9 mouse cellular contexts compared by ENCODE assay signal in the genomic region with DNA sequence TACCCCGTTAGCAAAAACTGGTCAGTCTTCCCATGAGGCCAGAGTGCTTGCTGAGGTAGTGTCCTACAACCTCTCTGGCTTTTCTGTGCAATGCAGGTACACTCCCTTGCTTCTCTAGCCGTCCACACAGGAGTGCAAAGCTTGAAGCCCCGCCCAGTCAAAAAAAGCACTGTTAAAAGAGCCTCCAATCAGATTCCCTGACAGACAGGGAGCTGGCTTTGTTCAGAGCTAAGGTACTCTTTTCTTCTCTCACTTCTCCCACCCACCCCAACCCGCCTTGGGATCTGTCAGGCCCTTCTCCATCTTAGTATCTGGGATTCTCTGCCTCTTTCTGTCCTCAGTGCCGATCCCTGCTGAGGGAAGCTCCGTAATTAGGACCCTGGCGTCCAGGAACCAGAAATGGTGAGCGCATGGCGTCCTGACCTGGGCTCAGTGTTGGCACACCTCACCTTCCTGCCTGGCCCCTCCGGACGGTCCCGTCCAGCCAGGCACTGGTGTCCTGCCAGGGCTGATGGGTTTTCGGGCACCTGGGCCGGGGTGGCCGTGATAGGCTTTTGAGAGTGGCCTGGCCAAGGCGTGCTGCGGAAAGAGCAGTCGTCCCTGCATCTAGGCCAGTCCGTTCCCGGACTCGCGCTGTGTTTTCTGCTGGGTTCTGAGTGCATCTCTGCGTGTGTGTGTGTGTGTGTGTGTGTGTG. TPM values are rescaled to one million over a fixed set of nuclear protein-coding genes. Genes with fewer than 3 reads are reported as not detected.
DNase-seq lines count a peak whose midpoint lies in the region; ATAC-seq and TF ChIP-seq lines count a peak whose summit lies in the region.
"Had no signal": no experiment of that assay in that cellular context is flagged by ENCODE, and none has a peak within 500 bp of the region (broad histone marks: within the 10 kb centered on the region; RNA-seq: fewer than 3 reads in every experiment).

No protein-coding gene starts in this region.

- H3K36me3 ChIP-seq in forebrain, postnatal 0 days (ENCODE audit: insufficient read depth): no peaks in the 10 kb centered on the region
- no peaks in the 10 kb centered on the region for H3K36me3 ChIP-seq in limb, embryonic 12.5 days
- H3K36me3 ChIP-seq in midbrain, embryonic 16.5 days (ENCODE audit: control insufficient read depth, insufficient read depth, low read length): no peaks in the 10 kb centered on the region

- DNase-seq in layer of hippocampus, adult 2 months (ENCODE audit: low spot score in 2 of 2): no peak
- no peak for DNase-seq in layer of hippocampus, adult 9-10 months (ENCODE audit: low spot score)
- DNase-seq in cerebellum, adult 8-10 months: peak; percentile 51
- peak; percentile 79 for DNase-seq in forebrain, postnatal 0 days
- no peak for DNase-seq in spleen, adult 18-20 months
- DNase-seq in urinary bladder, adult 2 months (ENCODE audit: low spot score): no peak

- peak overlapping the region; percentile 97 for H3K9ac ChIP-seq in forebrain, postnatal 0 days
- peak overlapping the region; percentile 77 for H3K9ac ChIP-seq in limb, embryonic 12.5 days (replicated peaks)
- H3K9ac ChIP-seq in midbrain, embryonic 16.5 days (ENCODE audit: low read depth, low read length): peak overlapping the region; percentile 90

- TF ChIP-seq CTCF in layer of hippocampus, adult 2 months (conservative IDR thresholded peaks at IDR 0.05): no peak
- TF ChIP-seq CTCF in forebrain, postnatal 0 days (IDR thresholded peaks at IDR 0.05; ENCODE audit: low read depth): no peak

- H3K4me3 ChIP-seq in layer of hippocampus, adult 2 months: peak overlapping the region; percentile 59
- H3K4me3 ChIP-seq in forebrain, postnatal 0 days (ENCODE audit: low read depth, low read length): peak overlapping the region; percentile 51
- peak overlapping the region; percentile 57 for H3K4me3 ChIP-seq in limb, embryonic 12.5 days (replicated peaks)
- peak overlapping the region; percentile 63 for H3K4me3 ChIP-seq in midbrain, embryonic 16.5 days (ENCODE audit: low read depth, low read length)

- H3K4me1 ChIP-seq in forebrain, postnatal 0 days (ENCODE audit: insufficient read depth): no peaks in the 10 kb centered on the region; the same call in 1 of the 2 replicates
- H3K4me1 ChIP-seq in limb, embryonic 12.5 days (replicated peaks): no peaks in the 10 kb centered on the region
- no peaks in the 10 kb centered on the region for H3K4me1 ChIP-seq in midbrain, embryonic 16.5 days (ENCODE audit: control insufficient read depth, insufficient read depth, low read length)

- H3K27ac ChIP-seq in layer of hippocampus, adult 2 months: peak overlapping the region; percentile 4; the same call in 1 of the 2 replicates
- H3K27ac ChIP-seq in forebrain, postnatal 0 days (ENCODE audit: low read depth, low read length): peak overlapping the region; percentile 80
- H3K27ac ChIP-seq in limb, embryonic 12.5 days: no peak overlapping the region
- peak overlapping the region; percentile 86 for H3K27ac ChIP-seq in midbrain, embryonic 16.5 days (ENCODE audit: low read length)

- no peaks in the 10 kb centered on the region for H3K27me3 ChIP-seq in forebrain, postnatal 0 days (ENCODE audit: insufficient read depth, low read length)
- H3K27me3 ChIP-seq in limb, embryonic 12.5 days: no peaks in the 10 kb centered on the region
- no peaks in the 10 kb centered on the region for H3K27me3 ChIP-seq in midbrain, embryonic 16.5 days (ENCODE audit: control insufficient read depth, insufficient read depth, low read depth, low read length)
- H3K27me3 ChIP-seq: Patski had no signal

- peak overlapping the region; percentile 71 for H3K4me2 ChIP-seq in forebrain, postnatal 0 days (ENCODE audit: low read depth)
- peak overlapping the region; percentile 64 for H3K4me2 ChIP-seq in limb, embryonic 12.5 days
- peak overlapping the region; percentile 63 for H3K4me2 ChIP-seq in midbrain, embryonic 16.5 days (ENCODE audit: low read length)

- ATAC-seq in forebrain, postnatal 0 days: peak; percentile 93
- peak; percentile 74; the same call in 1 of the 2 replicates for ATAC-seq in limb, embryonic 12.5 days (ENCODE audit: insufficient number of reproducible peaks, insufficient read depth, low FRiP score, low TSS enrichment, low read depth)
- ATAC-seq in midbrain, embryonic 16.5 days: peak; percentile 91
- ATAC-seq: Patski had no signal

- 9% methylated on average over 23 of the region's 23 CpGs for WGBS in forebrain, postnatal 0 days
- WGBS in limb, embryonic 12.5 days: 15% methylated on average over 23 of the region's 23 CpGs
- 12% methylated on average over 23 of the region's 23 CpGs for WGBS in midbrain, embryonic 16.5 days

- H3K9me3 ChIP-seq in forebrain, postnatal 0 days (ENCODE audit: low read length): no peaks in the 10 kb centered on the region
- no peaks in the 10 kb centered on the region for H3K9me3 ChIP-seq in limb, embryonic 12.5 days
- H3K9me3 ChIP-seq in midbrain, embryonic 16.5 days (replicated peaks; ENCODE audit: control insufficient read depth, low read length, poor library complexity, severe bottlenecking): no peaks in the 10 kb centered on the region

RNA-seq across cellular contexts. Expression of gene Zfp619, which starts 30.3 kb away (rescaled TPM):
- total RNA-seq in layer of hippocampus, adult 2 months (2021): 1 to 10 TPM; 4.2 to 4.4 TPM
- total RNA-seq in forebrain, postnatal 0 days (2014; rRNA removed): 4.8 and 6.6 TPM in 2 replicates
- polyA plus RNA-seq in forebrain, postnatal 0 days (2015; fragmentation: Nextera tagmentation; extraction: Ambion mirVana): 1.0 and 1.2 TPM in 2 replicates
- 2.6 and 3.0 TPM in 2 replicates for polyA plus RNA-seq in limb, embryonic 12.5 days (2016; fragmentation: Nextera tagmentation; extraction: Ambion mirVana)
- polyA plus RNA-seq in midbrain, embryonic 16.5 days (2015; fragmentation: Nextera tagmentation; extraction: Ambion mirVana): 3.7 and 4.1 TPM in 2 replicates
- polyA plus RNA-seq in urinary bladder, adult 2 months (2012; rRNA removed): 1.5 and 1.6 TPM in 2 replicates

Comparison
In these comparisons a context has a peak if more than half of its experiments do, and no peak if none do; other contexts are left out.
1. DNase-seq: peak in cerebellum, adult 8-10 months (single experiment) and forebrain, postnatal 0 days (single experiment); none in layer of hippocampus, adult 2 months (0 of 2), layer of hippocampus, adult 9-10 months (single experiment), spleen, adult 18-20 months (0 of 2) and urinary bladder, adult 2 months (single experiment).
2. Peak in every context shown above with its lines, with median percentiles within 50 percentile points of each other: H3K4me3 ChIP-seq, ATAC-seq, H3K4me2 ChIP-seq and H3K9ac ChIP-seq.